Mouse (Mus musculus): Measurements from ENCODE around the gene Myo18b.

Gene Myo18b

GRCm38 (mm10) chr5:112877391-112878115, 18.6 kb downstream of the Myo18b start:
- DNase-seq (ENCODE audit: extremely low read depth, low read depth, low spot score) = no peak

GRCm38 (mm10) chr5:112876846-112877390, 19.2 kb downstream of the Myo18b start:
- no peak for DNase-seq (ENCODE audit: extremely low read depth, low read depth, low spot score)

GRCm38 (mm10) chr5:112872999-112873398, 23.2 kb downstream of the Myo18b start:
- no peak for DNase-seq (ENCODE audit: extremely low read depth, low read depth, low spot score)

GRCm38 (mm10) chr5:112870729-112871128, 25.4 kb downstream of the Myo18b start:
- no peak for DNase-seq (ENCODE audit: extremely low read depth, low read depth, low spot score)

- DNase-seq (ENCODE audit: extremely low read depth, low read depth, low spot score) = no peak
Observed at GRCm38 (mm10) chr5:112868620-112869019, 27.5 kb downstream of the Myo18b start.

- no peak for DNase-seq (ENCODE audit: extremely low read depth, low read depth, low spot score)
Observed at GRCm38 (mm10) chr5:112864719-112865367, 31.3 kb downstream of the Myo18b start.

- no peak for DNase-seq (ENCODE audit: extremely low read depth, low read depth, low spot score)
Observed at GRCm38 (mm10) chr5:112859379-112860035, 36.7 kb downstream of the Myo18b start.

GRCm38 (mm10) chr5:112853179-112853578, 43.0 kb downstream of the Myo18b start:
- no peak for DNase-seq (ENCODE audit: extremely low read depth, low read depth, low spot score)

- DNase-seq (ENCODE audit: extremely low read depth, low read depth, low spot score) = no peak
Observed at GRCm38 (mm10) chr5:112851389-112851788, 44.8 kb downstream of the Myo18b start.

- no peak for DNase-seq (ENCODE audit: extremely low read depth, low read depth, low spot score)
Observed at GRCm38 (mm10) chr5:112848586-112849280, 47.4 kb downstream of the Myo18b start.

- no peak for DNase-seq (ENCODE audit: extremely low read depth, low read depth, low spot score)
Observed at GRCm38 (mm10) chr5:112847985-112848542, 48.1 kb downstream of the Myo18b start.

- DNase-seq (ENCODE audit: extremely low read depth, low read depth, low spot score) = no peak
Observed at GRCm38 (mm10) chr5:112846146-112846545, 50.0 kb downstream of the Myo18b start.

GRCm38 (mm10) chr5:112844460-112844859, 51.7 kb downstream of the Myo18b start:
- DNase-seq (ENCODE audit: extremely low read depth, low read depth, low spot score) = no peak

GRCm38 (mm10) chr5:112843676-112844257, 52.4 kb downstream of the Myo18b start:
- no peak for DNase-seq (ENCODE audit: extremely low read depth, low read depth, low spot score)

- DNase-seq (ENCODE audit: extremely low read depth, low read depth, low spot score) = no peak
Observed at GRCm38 (mm10) chr5:112842696-112843095, 53.5 kb downstream of the Myo18b start.

GRCm38 (mm10) chr5:112841850-112842249, 54.3 kb downstream of the Myo18b start:
- DNase-seq (ENCODE audit: extremely low read depth, low read depth, low spot score) = no peak

- DNase-seq (ENCODE audit: extremely low read depth, low read depth, low spot score) = no peak
Observed at GRCm38 (mm10) chr5:112834896-112835295, 61.3 kb downstream of the Myo18b start.

- DNase-seq (ENCODE audit: extremely low read depth, low read depth, low spot score) = no peak
Observed at GRCm38 (mm10) chr5:112833866-112834265, 62.3 kb downstream of the Myo18b start.

GRCm38 (mm10) chr5:112825091-112825794, 70.9 kb downstream of the Myo18b start:
- no peak for DNase-seq (ENCODE audit: extremely low read depth, low read depth, low spot score)

GRCm38 (mm10) chr5:112824376-112824775, 71.8 kb downstream of the Myo18b start:
- no peak for DNase-seq (ENCODE audit: extremely low read depth, low read depth, low spot score)
